Mouse (Mus musculus): ENCODE measurements around the gene Car14.
"Not testable (repeated sequence)": the region's sequence is repeated elsewhere in the genome, so short reads cannot be mapped to it uniquely, and the experiment has no call there.

Car14 gene

DNA sequence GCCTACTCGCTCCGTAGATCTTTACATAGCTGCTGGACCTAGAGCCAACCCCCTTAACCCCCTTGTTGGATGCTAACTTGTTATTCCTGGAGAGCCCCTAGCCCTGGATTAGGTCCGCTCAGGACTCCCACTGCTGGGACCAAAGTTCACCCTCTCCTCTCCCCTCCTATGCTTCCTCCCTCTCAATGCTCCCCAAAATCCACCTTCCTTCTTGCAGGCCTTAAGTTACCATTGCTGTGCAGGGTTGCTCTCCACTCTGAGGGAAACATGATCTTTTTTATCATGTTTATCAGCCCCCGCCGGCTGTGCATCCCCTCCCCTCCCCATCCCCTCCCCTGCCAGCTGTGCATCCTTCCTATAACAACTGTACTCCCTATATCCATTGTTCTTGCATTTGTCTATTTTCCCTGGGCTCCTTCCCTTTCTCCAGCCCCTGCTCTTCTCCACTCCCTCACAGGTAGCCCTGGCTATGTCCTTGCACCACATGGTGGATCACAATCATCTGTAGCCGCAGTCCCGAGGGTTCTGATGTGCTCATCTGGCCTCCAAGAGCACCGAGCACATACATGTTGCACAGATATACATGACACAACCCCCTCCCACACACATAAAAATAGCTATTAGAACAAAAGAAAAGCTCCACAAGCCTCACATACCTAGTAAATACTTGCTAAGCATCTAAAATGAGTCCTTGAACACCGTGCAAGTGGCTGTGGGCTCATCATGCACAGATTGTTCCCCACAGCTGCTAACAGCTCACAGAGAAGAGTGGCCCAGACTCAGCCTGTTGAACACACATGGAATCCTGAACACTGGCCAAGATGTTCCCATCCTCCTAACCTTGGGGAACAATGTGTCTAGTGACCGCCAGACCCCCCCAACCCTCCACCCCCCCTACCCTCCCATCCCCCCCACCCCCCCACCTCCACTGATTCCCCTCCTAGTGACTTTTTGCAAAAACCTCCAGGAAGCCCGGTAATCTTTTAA, 12.1 kb downstream of the Car14 start:
- DNase-seq (ENCODE audit: extremely low read depth, low read depth), result no peak

DNA sequence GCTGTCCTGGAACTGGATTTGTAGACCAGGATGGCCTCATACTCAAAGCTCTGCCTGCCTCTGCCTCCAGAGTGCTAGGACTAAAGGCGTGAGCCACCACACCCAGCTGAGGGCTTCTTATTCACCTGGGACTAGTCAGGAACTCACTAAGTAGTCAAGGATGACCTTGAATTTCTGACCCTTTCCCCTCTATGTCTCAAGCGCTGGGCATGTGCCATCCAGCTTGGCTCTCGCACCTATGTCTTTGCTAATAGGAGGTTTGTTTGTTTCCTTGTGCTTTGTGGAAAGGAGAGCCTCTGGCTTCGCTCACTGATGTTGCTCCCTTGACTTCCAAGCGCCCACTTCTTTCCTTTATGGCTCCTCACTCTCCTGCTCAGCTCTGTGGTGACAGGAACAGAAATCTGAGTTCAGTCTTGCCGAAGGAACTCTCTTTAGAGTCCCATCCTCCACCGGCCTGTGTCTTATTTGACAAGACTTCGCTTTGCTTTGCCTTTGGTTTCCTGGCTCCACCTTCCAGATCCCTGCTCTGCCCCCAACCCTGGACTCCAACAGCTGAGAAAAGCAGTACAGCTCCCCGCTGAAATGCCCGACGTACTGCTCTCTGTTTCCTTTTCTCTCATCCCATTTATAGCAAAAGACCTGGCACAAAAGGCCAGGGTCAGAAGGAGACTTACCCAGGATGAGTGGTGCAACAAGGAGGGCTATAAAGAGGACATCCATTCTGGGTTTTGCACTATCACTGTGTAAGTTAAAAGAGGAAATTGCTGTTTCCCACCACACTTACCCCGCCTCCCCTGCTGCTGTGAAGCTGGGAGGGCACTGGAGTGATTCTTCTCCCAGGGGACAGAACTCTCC, 13.1 kb downstream of the Car14 start, which contains the start of gene BC028528:
Gene BC028528 (minus strand): TSS at position 795 of the 855 bp plus-strand sequence.
- peak; percentile 87 for DNase-seq (ENCODE audit: extremely low read depth, low read depth)

DNA sequence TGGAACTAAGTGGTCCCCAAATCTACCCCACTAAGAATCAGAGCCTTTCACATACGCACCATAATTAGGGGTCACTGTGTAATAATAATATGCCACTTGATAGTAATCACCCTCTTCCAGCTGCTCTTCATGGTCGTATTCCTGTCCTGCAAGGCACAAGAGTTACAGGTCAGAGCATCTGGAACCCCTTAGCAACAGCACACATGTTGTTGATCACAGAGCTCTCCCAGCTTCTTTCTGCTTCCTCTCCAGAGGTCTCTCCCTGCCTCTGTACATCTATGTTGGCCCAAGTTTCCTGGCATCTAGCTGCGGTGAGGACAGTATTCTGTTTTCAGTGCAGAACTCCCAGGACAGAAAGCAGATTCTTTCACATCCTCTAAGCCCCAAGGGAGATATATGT, 14.8 kb downstream of the Car14 start:
- no peak for DNase-seq (ENCODE audit: extremely low read depth, low read depth)

DNA sequence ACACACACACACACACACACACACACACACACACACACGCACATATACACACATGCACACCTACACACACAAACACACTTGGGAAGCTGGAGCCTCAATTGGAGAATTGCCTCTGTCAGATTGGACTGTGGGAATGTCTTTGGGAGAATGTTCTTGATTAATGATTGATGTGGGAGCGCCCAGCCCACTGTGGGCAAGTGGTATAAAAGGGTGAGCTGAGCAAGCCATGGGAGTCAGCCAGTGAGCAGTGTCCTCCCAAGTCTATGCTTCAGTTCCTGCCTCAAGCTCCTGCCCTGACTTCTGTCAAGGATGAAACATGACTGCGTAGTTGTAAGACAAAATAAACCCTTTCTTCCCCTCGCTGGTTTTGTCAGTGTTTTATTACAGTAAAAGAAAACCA, 16.9 kb downstream of the Car14 start:
- no peak for DNase-seq (ENCODE audit: extremely low read depth, low read depth)

DNA sequence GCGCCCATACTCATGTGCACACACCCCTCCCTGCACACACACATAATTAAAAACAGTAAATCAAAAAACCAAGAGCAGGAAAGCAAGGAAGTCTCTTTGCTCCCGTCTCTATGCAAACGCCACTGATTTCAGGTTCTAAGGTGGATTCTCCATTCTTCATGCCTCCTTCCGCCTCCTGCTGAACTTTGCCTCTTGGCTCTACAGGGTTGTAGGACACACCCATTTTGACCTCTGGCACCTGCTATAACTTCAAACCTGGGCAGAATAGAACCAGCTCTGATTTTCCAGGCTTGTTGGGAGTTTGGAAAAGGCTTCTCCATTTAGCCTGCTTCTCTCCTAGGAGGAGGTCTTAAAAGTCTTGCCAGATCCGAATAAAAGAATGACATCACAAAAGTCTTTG, 20.1 kb downstream of the Car14 start:
- DNase-seq (ENCODE audit: extremely low read depth, low read depth), result no peak

DNA sequence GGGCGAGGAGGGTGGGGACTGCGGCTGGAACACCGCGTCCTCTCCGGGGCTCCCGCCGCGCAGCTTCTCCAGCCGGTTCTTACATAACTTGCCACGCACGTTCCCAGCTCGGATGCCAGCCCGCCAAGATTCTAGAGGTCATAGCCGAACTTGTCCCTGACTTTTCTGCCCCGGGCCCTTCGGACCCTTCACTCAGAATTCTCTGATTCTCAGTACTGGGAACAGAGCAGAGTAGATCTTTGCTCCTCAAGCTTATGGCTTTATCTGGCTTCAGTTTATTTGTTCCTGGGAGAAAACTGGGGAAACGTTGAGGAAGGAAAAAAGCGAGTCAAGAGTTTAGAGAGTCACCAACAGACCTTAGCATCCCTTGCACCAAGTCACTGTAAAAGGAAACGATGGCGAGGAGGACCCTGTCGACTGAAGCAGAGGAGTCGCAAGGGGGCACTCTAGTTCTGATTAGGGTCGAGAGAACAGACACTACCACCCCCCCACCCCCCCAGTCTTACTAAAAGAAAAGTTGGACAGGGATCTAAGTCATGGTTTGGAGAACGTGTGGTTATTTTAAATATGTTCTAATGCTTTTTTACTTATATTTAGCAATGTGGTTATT, 21.6 kb downstream of the Car14 start:
- DNase-seq (ENCODE audit: extremely low read depth, low read depth), result peak; percentile 85

DNA sequence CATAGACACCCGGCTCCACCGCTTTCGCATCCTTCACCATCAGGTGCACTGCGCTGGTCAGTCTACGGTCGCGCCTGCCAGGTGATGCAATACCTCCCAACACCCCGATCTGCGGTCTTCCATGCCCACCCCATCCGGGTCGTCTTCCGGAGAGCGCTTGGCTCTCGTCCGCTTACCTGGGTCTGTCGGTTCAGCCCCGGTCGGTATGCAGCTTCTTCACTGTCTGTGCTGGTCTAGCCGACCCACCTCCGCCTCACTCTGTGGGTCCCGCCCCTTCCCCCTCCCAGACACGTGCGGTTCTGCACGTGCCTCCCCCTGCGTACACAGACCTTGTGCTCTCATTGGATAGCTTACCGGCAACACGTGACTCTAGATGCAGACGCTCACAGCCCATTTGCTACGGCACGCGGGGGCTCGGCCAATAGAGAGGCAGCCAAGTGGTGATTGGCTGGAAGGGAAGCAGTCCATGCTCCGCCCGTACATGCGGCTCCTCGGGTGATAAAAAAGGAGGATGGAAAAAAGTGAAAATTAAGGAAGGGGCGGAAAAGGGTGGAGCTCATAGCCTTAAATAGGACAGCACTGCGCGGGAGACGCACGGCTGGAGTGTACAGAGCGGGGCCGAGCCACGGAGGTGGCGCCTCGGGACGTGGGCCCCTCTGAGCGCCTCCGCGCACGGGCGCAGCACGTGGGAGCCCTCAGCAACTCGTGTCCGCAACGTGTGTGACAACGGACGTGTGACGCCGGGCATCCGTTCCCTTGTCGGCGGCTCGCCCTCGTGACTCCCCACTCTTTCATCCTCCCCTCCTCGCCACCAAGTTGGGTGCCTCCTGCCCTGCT, 22.3 kb downstream of the Car14 start, which contains the start of gene Ciart:
Gene Ciart (minus strand): TSS at position 273 of the 837 bp plus-strand sequence.
- peak; percentile 100 for DNase-seq (ENCODE audit: extremely low read depth, low read depth)

DNA sequence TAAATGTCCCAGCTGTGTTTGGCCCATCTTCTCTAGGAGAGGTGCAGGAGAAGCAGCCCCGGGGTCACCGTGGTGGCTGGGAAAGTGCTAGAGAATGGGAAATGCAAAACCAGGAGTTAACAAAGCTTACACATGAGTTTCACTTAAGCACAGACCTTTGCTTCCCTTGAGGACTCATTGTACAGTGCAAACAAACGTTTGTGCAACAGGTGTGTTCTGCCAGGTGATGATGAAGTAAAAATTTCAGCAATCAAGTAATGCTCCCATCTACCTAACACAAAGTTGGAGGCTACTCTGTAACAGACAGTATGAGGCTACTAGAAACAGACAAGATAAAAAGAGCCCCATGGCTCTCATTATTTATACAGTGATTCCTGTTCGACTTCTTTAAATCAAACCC, 25.4 kb downstream of the Car14 start:
- no peak for DNase-seq (ENCODE audit: extremely low read depth, low read depth)

DNA sequence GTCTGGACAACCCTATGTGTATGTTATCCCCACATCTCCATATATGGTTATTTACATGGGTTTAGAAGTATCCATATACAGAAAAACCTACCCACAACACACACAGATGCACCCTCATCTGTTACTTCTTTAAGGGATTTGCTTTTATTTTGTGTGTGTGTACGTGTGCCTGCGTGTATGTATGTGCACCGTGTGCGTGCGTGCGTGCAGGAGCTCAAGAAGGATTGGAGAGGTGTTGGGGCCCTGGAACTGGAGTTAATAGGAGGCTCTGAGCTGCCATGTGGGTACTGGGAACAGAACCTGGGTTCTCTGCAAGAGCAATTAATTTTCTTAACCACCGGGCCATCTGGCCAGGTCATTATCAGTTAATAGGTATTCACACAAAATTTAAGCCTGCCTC, 32.4 kb downstream of the Car14 start:
- peak; percentile 67 for DNase-seq (ENCODE audit: extremely low read depth, low read depth)

DNA sequence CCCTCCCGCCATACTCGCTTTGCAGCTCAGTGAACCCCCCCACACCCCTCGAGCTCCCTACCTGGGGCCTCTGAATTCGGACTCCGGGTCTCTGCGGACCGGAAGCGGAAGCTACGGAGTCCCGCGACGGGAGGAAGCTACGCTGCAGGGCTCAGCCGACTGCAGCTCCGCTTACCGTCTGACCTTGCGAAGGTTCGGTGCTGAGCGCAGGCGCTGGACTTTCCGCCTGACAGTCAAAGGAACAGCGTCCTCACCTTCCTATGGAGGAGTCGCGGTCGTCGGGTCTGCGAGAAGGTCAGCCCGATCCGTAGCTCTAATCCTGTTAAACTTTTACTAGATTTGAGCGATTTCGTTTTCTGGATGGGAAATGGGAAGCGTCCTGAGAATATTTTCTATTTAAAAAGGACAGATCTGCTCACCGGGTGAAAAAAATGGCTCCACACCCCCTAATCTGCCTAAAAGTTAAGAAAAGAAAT, 33.1 kb downstream of the Car14 start, which contains the start of gene Mrps21:
Gene Mrps21 (minus strand): TSS at position 128 of the 476 bp plus-strand sequence.
- peak; percentile 97 for DNase-seq (ENCODE audit: extremely low read depth, low read depth)

DNA sequence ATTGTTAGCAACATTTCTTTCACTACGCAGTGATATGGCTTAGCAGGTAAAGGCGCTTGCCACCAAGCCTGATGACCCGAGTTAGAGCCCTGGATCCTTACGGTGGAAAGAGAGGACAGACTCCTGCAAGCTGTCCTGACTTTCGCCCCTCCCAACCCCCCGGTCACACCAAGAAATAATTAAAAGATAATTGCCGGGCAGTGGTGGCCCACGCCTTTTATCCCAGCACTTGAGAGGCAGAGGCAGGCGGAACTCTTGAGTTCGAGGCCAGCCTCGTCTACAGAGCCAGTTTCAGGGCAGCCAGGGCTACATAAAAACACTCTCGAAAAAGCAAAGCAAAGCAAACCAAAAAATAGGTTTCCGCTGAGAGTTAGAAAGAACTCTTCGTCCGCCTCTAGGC, 33.5 kb downstream of the Car14 start:
- DNase-seq (ENCODE audit: extremely low read depth, low read depth), result no peak

DNA sequence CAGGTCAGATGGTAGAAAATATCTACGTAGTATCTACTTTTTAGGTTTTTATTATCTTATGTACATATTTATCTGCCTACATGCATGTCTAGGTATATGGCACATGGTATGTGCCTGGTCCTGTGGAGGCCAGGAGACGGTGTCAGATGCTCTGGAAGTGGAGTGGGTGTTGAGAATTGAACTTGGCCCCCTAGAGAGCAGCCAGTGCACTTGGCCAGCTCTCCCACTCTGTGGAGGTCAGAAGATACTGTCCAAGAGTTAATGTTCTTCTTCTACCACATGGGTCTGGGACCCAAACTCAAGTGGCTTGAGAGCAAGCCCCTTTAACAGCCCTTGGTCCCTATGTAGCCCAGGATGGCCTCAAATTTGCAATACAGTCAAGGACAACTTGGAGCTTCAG, 37.1 kb downstream of the Car14 start:
- no peak for DNase-seq (ENCODE audit: extremely low read depth, low read depth)

DNA sequence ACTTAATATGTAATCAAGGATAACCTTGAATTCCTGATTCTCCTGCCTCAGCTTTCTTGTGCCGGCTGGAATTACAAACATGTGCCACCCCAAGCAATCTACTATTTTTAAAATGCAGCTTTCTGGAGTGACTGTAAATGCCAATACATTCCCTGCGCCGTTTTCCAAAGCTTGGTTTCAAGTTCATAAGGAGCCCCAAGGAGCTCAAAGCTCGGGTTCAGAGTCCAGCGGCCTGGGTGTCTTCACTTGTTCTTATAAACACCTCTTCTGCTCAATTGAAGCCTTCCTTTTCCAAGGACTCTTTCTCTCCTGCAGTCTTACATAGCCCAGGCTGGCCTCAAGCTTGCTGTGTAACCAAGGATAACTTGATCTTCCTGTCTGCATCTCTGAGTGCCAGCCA, 38.4 kb downstream of the Car14 start:
- DNase-seq (ENCODE audit: extremely low read depth, low read depth), result no peak

DNA sequence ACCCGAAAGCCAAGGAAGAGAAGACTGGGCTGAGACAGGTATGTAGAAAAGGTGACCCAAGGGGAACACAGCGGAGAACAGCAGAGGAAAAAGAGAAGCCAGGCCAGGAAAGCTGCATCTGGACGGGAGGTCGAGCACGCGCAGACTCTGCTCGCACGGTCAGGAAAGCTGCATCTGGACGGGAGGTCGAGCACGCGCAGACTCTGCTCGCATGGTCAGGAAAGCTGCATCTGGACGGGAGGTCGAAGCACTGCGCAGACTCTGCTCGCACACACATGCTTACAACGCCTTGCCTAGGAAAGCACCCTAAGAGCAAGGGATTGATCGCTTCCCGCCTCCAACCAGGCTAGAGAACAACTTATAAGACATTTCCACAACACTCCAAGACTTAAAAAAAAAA, 38.9 kb downstream of the Car14 start:
- no peak for DNase-seq (ENCODE audit: extremely low read depth, low read depth)

DNA sequence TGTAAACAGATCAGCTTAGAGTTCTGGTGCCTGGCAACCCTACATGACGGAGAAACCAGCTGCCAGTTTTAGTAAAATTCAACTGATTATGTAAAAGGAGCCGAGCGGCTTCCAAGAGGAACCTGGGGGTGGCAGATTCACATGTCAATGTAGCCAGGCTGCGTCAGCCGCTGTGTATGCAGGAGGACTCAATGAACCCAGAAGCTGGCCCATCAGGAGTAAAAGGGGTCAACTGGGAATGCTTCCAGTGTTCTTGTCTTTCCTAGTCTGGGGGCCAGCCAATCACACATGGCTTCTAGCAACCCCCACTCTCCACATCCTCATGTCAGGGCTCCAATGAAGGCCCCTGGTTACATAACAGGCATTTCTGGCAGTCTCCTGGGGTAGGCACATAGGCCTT, 39.4 kb downstream of the Car14 start:
- DNase-seq (ENCODE audit: extremely low read depth, low read depth), result no peak

DNA sequence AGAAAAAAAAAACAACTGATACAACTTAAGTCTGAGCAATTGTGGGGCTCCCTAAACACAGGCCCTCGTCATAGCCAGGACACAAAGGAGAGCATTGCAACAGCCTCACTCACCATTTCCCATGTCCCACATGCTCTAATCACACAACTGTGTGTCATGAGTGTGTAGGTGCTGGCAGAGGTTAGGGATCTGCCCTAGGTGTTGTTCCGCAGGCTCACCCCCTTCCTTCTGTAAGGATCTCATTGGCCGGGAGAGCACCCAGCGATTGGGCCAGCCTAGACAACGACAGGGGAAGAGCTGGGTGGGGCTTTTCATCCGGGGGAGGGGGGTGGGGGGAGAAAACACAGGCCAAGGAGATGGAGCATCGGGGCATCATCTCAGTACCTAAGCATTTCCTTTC, 40.9 kb downstream of the Car14 start:
- DNase-seq (ENCODE audit: extremely low read depth, low read depth), result no peak

DNA sequence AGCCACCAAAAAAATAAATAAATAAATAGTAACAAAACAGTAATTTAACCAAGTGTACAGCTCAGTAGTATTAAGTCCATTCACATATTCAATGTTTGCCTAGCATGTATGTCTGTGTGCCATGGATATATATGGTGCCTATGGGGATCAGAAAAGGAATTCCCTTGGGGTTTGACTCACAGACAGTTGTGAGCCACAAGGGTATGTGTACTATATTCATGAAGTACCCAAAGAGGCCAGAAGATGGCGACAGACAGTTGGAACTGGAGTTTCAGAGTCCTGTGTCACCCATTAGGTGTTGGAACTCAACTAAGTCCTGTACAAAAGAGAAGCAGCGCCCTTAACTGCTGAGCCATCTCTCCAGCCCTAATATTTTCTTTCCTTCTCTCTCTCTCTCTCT, 42.7 kb downstream of the Car14 start:
- peak; percentile 97 for DNase-seq (ENCODE audit: extremely low read depth, low read depth)

DNA sequence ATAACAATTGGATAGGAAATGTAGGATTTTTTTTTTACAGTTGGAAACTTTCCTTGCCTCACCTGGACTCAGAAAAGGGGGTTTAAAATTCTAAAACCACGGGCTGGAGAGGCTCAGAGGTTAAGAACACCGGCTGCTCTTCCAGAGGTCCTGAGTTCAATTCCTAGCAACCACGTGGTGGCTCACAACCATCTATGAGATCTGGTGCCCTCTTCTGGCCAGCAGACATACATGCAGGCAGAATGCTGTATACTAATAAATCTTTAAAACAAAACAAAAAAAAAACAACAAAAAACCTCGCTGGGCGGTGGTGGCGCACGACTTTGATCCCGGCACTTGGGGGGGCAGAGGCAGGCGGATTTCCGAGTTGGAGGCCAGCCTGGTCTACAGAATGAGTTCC, 43.3 kb downstream of the Car14 start:
- DNase-seq (ENCODE audit: extremely low read depth, low read depth), result no peak

DNA sequence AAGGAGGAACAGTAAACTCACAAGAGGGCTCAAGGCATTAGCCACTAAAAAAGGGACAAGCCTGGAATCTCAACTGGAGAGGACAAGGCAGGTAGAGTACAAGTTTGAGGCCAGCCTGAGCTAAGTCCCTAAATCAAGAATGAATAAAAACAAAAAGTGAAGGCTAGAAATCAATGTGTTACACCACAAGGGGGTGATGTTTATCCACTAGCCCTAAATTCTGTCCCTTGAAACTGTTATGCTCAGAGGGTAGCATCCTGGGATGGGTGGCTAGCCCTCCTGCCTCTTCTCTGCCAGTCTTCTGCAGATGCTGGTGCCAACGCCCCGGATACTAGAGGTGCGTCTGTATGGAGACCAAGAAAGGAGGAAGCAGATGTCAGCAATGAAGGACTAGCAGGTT, 44.2 kb downstream of the Car14 start:
- DNase-seq (ENCODE audit: extremely low read depth, low read depth), result no peak

DNA sequence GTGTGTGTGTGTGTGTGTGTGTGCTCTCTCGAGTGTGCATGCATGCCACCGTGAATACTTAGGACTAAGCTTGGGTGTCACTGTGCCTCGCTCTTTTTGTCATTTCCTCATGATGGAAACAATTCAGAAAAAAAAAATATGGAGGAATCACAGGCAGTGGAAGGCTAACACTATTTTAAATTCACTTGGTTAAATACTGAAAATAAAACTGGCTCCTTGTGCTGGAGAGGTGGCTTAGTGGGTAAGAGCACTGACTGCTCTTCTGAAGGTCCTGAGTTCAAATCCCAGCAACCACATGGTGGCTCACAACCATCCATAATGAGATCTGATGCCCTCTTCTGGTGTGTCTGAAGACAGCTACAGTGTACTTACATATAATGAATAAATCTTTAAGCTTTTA, 46.2 kb downstream of the Car14 start:
- DNase-seq (ENCODE audit: extremely low read depth, low read depth), result not testable (repeated sequence)
